10 mouse cellular contexts compared by ENCODE assay signal in the genomic region with DNA sequence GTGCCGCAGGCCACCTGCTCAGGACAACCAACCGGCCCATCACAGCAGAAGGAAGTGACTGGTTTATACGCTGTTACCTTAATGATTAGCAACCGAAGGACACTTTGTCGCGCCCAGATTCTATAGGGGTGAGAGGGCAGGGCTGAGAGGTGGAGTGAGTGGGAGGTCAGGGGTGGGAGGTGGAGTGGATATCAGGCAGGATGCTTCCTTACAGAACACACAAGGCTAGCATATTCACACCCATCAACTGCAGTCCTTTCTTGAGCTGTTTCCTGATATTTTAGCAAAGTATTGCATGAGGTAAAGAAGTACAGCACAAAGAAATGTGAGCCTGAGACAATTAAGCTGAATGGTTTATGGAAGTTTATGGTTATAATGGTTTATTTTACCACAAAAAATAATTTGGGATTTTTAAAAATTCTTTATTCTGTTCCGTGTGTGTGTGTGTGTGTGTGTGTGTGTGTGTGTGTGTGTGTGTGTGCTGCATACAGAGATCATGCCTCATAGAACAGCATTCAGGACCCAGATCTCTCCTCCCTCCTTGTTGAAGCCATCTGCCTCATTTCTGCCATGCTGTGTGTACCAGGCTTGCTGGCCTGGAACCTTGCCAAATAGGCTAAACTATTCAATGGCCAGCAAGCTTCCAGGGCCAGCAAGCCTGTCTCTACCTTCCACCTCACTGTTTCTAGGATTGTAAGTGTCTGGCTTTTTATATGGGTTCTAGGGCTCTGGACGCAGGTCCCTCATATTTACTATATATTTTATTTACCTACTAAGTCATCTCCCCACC.
A peak's percentile ranks its signal among the peaks of the same experiment; 100 is the strongest.
DNase-seq lines count a peak whose midpoint lies in the region; ATAC-seq and TF ChIP-seq lines count a peak whose summit lies in the region.
"Had no signal": no experiment of that assay in that cellular context is flagged by ENCODE, and none has a peak within 500 bp of the region (broad histone marks: within the 10 kb centered on the region; RNA-seq: fewer than 3 reads in every experiment).

No protein-coding gene starts in this region.

- no peak overlapping the region for H3K4me2 ChIP-seq in intestine, embryonic 15.5 days (replicated peaks)
- no peak overlapping the region for H3K4me2 ChIP-seq in intestine, postnatal 0 days (replicated peaks; ENCODE audit: low read depth)
- no peak overlapping the region for H3K4me2 ChIP-seq in forebrain, embryonic 15.5 days (replicated peaks)
- H3K4me2 ChIP-seq: lung, embryonic 15.5 days had no signal

- no peak overlapping the region for H3K27ac ChIP-seq in intestine, embryonic 15.5 days
- no peak overlapping the region for H3K27ac ChIP-seq in intestine, postnatal 0 days (ENCODE audit: low read depth, low read length)
- peak overlapping the region; percentile 55 for H3K27ac ChIP-seq in forebrain, embryonic 15.5 days (replicated peaks)
- H3K27ac ChIP-seq in heart, adult 2 months, result no peak overlapping the region
- H3K27ac ChIP-seq: lung, embryonic 15.5 days had no signal

- no peaks in the 10 kb centered on the region for H3K27me3 ChIP-seq in intestine, embryonic 15.5 days (replicated peaks)
- H3K27me3 ChIP-seq in intestine, postnatal 0 days (replicated peaks; ENCODE audit: control insufficient read depth, insufficient read depth, low read length), result no peaks in the 10 kb centered on the region
- no peaks in the 10 kb centered on the region for H3K27me3 ChIP-seq in forebrain, embryonic 15.5 days
- no peaks in the 10 kb centered on the region for H3K27me3 ChIP-seq in heart, adult 2 months (ENCODE audit: control insufficient read depth, insufficient read depth, low read length)
- H3K27me3 ChIP-seq: lung, embryonic 15.5 days had no signal

- TF ChIP-seq POLR2A in heart, adult 2 months (IDR thresholded peaks at IDR 0.05; ENCODE audit: insufficient read depth, low read depth, low read length), result no peak

- no peaks in the 10 kb centered on the region for H3K36me3 ChIP-seq in intestine, embryonic 15.5 days
- H3K36me3 ChIP-seq in intestine, postnatal 0 days (ENCODE audit: control insufficient read depth, insufficient read depth), result no peaks in the 10 kb centered on the region
- H3K36me3 ChIP-seq in forebrain, embryonic 15.5 days, result no peaks in the 10 kb centered on the region
- H3K36me3 ChIP-seq in heart, adult 2 months (ENCODE audit: control insufficient read depth, insufficient read depth, low read length), result peaks cover 2% of the 10 kb centered on the region; the same call in 1 of the 2 replicates
- H3K36me3 ChIP-seq: lung, embryonic 15.5 days had no signal

- H3K9ac ChIP-seq in intestine, embryonic 15.5 days, result no peak overlapping the region
- no peak overlapping the region for H3K9ac ChIP-seq in intestine, postnatal 0 days (ENCODE audit: low read depth, low read length)
- H3K9ac ChIP-seq in forebrain, embryonic 15.5 days (replicated peaks), result no peak overlapping the region
- H3K9ac ChIP-seq in heart, adult 2 months (ENCODE audit: low read depth, low read length), result no peak overlapping the region
- H3K9ac ChIP-seq: lung, embryonic 15.5 days had no signal

- no peaks in the 10 kb centered on the region for H3K9me3 ChIP-seq in intestine, embryonic 15.5 days
- H3K9me3 ChIP-seq in intestine, postnatal 0 days (ENCODE audit: control insufficient read depth), result no peaks in the 10 kb centered on the region
- no peaks in the 10 kb centered on the region for H3K9me3 ChIP-seq in forebrain, embryonic 15.5 days
- H3K9me3 ChIP-seq: lung, embryonic 15.5 days had no signal

- 65% methylated on average over 8 of the region's 8 CpGs for WGBS in intestine, embryonic 15.5 days
- 44% methylated on average over 8 of the region's 8 CpGs for WGBS in intestine, postnatal 0 days
- WGBS in forebrain, embryonic 15.5 days, result 64% methylated on average over 8 of the region's 8 CpGs
- 82% methylated on average over 8 of the region's 8 CpGs for WGBS in heart, adult 2 months

- peak; percentile 25 for DNase-seq in adrenal gland, postnatal 14 days
- peak; percentile 31 to 53 for DNase-seq in layer of hippocampus, postnatal 10 days (ENCODE audit: low spot score in 2 of 2)
- DNase-seq in heart, adult 9 months (ENCODE audit: low spot score in 2 of 2), result no peak
- no peak for DNase-seq in heart, adult 2 months
- DNase-seq in embryo, embryonic 10.5 days (ENCODE audit: low spot score), result no peak

- H3K79me2 ChIP-seq in heart, adult 2 months (replicated peaks; ENCODE audit: control insufficient read depth, insufficient read depth, low read length), result no peaks in the 10 kb centered on the region

- intact Hi-C loops in heart, adult 2 months (cut with DNase I), result no loop called here

- TF ChIP-seq EP300 in heart, adult 2 months (IDR thresholded peaks at IDR 0.05; ENCODE audit: insufficient read depth, low read depth, low read length), result no peak

- peak; percentile 67 for ATAC-seq in intestine, embryonic 15.5 days
- no peak for ATAC-seq in intestine, postnatal 0 days
- peak; percentile 92 for ATAC-seq in forebrain, embryonic 15.5 days (replicated peaks)

- no peak overlapping the region for H3K4me3 ChIP-seq in intestine, embryonic 15.5 days (replicated peaks)
- H3K4me3 ChIP-seq in intestine, postnatal 0 days (ENCODE audit: low read depth, low read length), result no peak overlapping the region
- no peak overlapping the region for H3K4me3 ChIP-seq in forebrain, embryonic 15.5 days
- H3K4me3 ChIP-seq in heart, adult 2 months, result no peak overlapping the region
- H3K4me3 ChIP-seq: erythroblast, embryonic 14.5 days; lung, embryonic 15.5 days had no signal

- H3K4me1 ChIP-seq in intestine, embryonic 15.5 days (replicated peaks), result no peaks in the 10 kb centered on the region
- H3K4me1 ChIP-seq in intestine, postnatal 0 days (replicated peaks; ENCODE audit: control insufficient read depth, insufficient read depth, low read length), result no peaks in the 10 kb centered on the region
- H3K4me1 ChIP-seq in forebrain, embryonic 15.5 days, result peaks cover 13% of the 10 kb centered on the region
- peaks cover 1% of the 10 kb centered on the region; the same call in 1 of the 2 replicates for H3K4me1 ChIP-seq in heart, adult 2 months (ENCODE audit: control insufficient read depth, insufficient read depth, low read length)
- H3K4me1 ChIP-seq: lung, embryonic 15.5 days had no signal

- no peak for TF ChIP-seq CTCF in intestine, postnatal 0 days (IDR thresholded peaks at IDR 0.05; ENCODE audit: low read depth)
- TF ChIP-seq CTCF in heart, adult 2 months (IDR thresholded peaks at IDR 0.05), result no peak

Comparison
In these comparisons a context has a peak if more than half of its experiments do, and no peak if none do; other contexts are left out.
1. DNase-seq: peak in adrenal gland, postnatal 14 days (single experiment) and layer of hippocampus, postnatal 10 days (2 of 2); none in heart, adult 9 months (0 of 2), heart, adult 2 months (0 of 2) and embryo, embryonic 10.5 days (single experiment).